10 mouse cellular contexts compared by ENCODE assay signal in genomic region chr2:31950966-31951365, GRCm38 (mm10). TPM values are rescaled to one million over a fixed set of nuclear protein-coding genes. Genes with fewer than 3 reads are reported as not detected.
DNase-seq lines count a peak whose midpoint lies in the region; ATAC-seq lines count a peak whose summit lies in the region.
"Had no signal": no experiment of that assay in that cellular context is flagged by ENCODE, and none has a peak within 500 bp of the region (broad histone marks: within the 10 kb centered on the region; RNA-seq: fewer than 3 reads in every experiment).

No protein-coding gene starts in this region.

- 15% methylated on average over 9 of the region's 9 CpGs for WGBS in kidney, embryonic 15.5 days
- WGBS in hindbrain, embryonic 11.5 days = 28% methylated on average over 9 of the region's 9 CpGs
- WGBS in midbrain, embryonic 14.5 days = 20% methylated on average over 9 of the region's 9 CpGs

- no peaks in the 10 kb centered on the region for H3K9me3 ChIP-seq in kidney, embryonic 15.5 days (replicated peaks)
- H3K9me3 ChIP-seq in hindbrain, embryonic 11.5 days (ENCODE audit: control insufficient read depth, low read length) = no peaks in the 10 kb centered on the region
- no peaks in the 10 kb centered on the region for H3K9me3 ChIP-seq in midbrain, embryonic 14.5 days (ENCODE audit: control insufficient read depth, low read length)

- H3K4me1 ChIP-seq in kidney, embryonic 15.5 days = peaks cover 60% of the 10 kb centered on the region
- H3K4me1 ChIP-seq in hindbrain, embryonic 11.5 days (replicated peaks; ENCODE audit: control insufficient read depth, insufficient read depth, low read length) = peaks cover 3% of the 10 kb centered on the region; the same call in 1 of the 2 replicates
- peaks cover 12% of the 10 kb centered on the region for H3K4me1 ChIP-seq in midbrain, embryonic 14.5 days (ENCODE audit: control insufficient read depth, insufficient read depth, low read length)

- ATAC-seq in kidney, embryonic 15.5 days (replicated peaks; ENCODE audit: low FRiP score) = no peak
- ATAC-seq in hindbrain, embryonic 11.5 days (ENCODE audit: low FRiP score) = no peak
- no peak for ATAC-seq in midbrain, embryonic 14.5 days (ENCODE audit: low FRiP score, low TSS enrichment)

- peak overlapping the region; percentile 71 for H3K27ac ChIP-seq in kidney, embryonic 15.5 days
- no peak overlapping the region for H3K27ac ChIP-seq in hindbrain, embryonic 11.5 days (ENCODE audit: low read depth, low read length)
- H3K27ac ChIP-seq in midbrain, embryonic 14.5 days (replicated peaks; ENCODE audit: low read depth, low read length) = no peak overlapping the region

- peaks cover under 1% of the 10 kb centered on the region; the same call in 1 of the 2 replicates for H3K27me3 ChIP-seq in kidney, embryonic 15.5 days
- no peaks in the 10 kb centered on the region for H3K27me3 ChIP-seq in hindbrain, embryonic 11.5 days (ENCODE audit: control insufficient read depth, insufficient read depth, low read length)
- peaks cover 13% of the 10 kb centered on the region; the same call in 1 of the 2 replicates for H3K27me3 ChIP-seq in midbrain, embryonic 14.5 days (ENCODE audit: control insufficient read depth, insufficient read depth, low read length)

- H3K4me2 ChIP-seq in kidney, embryonic 15.5 days = peak overlapping the region; percentile 98
- H3K4me2 ChIP-seq in hindbrain, embryonic 11.5 days (replicated peaks; ENCODE audit: low read depth, low read length) = peak overlapping the region; percentile 88
- peak overlapping the region; percentile 94 for H3K4me2 ChIP-seq in midbrain, embryonic 14.5 days (ENCODE audit: low read length)

- H3K36me3 ChIP-seq in kidney, embryonic 15.5 days = no peaks in the 10 kb centered on the region
- H3K36me3 ChIP-seq in hindbrain, embryonic 11.5 days (ENCODE audit: control insufficient read depth, insufficient read depth, low read length) = no peaks in the 10 kb centered on the region
- peaks cover 5% of the 10 kb centered on the region; the same call in 1 of the 2 replicates for H3K36me3 ChIP-seq in midbrain, embryonic 14.5 days (ENCODE audit: control insufficient read depth, insufficient read depth, low read length)

- no peak for DNase-seq in kidney, postnatal 36 days
- peak; percentile 41 for DNase-seq in embryo, embryonic 11 days
- DNase-seq in hindbrain, embryonic 11.5 days (ENCODE audit: low spot score) = no peak
- DNase-seq in midbrain, embryonic 14.5 days = peak; percentile 22
- DNase-seq in T-cell, adult 2 months (ENCODE audit: low spot score) = no peak
- no peak for DNase-seq in layer of hippocampus, postnatal 25 days (ENCODE audit: extremely low spot score in 1 of 2, low spot score in 1 of 2)
- DNase-seq in layer of hippocampus, adult 9-11 months = no peak
- DNase-seq: cerebellum, postnatal 14 days; layer of hippocampus, postnatal 36 days had no signal

- H3K9ac ChIP-seq in kidney, embryonic 15.5 days = peak overlapping the region; percentile 74
- peak overlapping the region; percentile 64 for H3K9ac ChIP-seq in hindbrain, embryonic 11.5 days (ENCODE audit: low read depth, low read length)
- peak overlapping the region; percentile 63 for H3K9ac ChIP-seq in midbrain, embryonic 14.5 days (replicated peaks; ENCODE audit: low read length)

- peak overlapping the region; percentile 84 for H3K4me3 ChIP-seq in kidney, embryonic 15.5 days (replicated peaks)
- peak overlapping the region; percentile 62 for H3K4me3 ChIP-seq in hindbrain, embryonic 11.5 days (ENCODE audit: low read depth, low read length)
- H3K4me3 ChIP-seq in midbrain, embryonic 14.5 days (replicated peaks; ENCODE audit: low read depth, low read length) = peak overlapping the region; percentile 62

RNA-seq across cellular contexts. Expression of gene Aif1l, which starts 1.0 kb away (rescaled TPM):
- polyA plus RNA-seq in kidney, embryonic 15.5 days (2015; fragmentation: Nextera tagmentation; extraction: Ambion mirVana) = 75.5 and 76.3 TPM in 2 replicates
- polyA plus RNA-seq in hindbrain, embryonic 11.5 days (2014; fragmentation: Nextera tagmentation; extraction: Ambion mirVana) = 54.0 and 58.3 TPM in 2 replicates
- 24.2 and 34.7 TPM in 2 replicates for polyA plus RNA-seq in midbrain, embryonic 14.5 days (2014; fragmentation: Nextera tagmentation; extraction: Ambion mirVana)
- total RNA-seq in layer of hippocampus, postnatal 25 days (2021) = 1 to 10 TPM; 6.0 to 7.9 TPM

RNA-seq across cellular contexts. Expression of gene Nup214, which starts 23.3 kb away (rescaled TPM):
- 91.5 and 94.7 TPM in 2 replicates for polyA plus RNA-seq in kidney, embryonic 15.5 days (2015; fragmentation: Nextera tagmentation; extraction: Ambion mirVana)
- polyA plus RNA-seq in hindbrain, embryonic 11.5 days (2014; fragmentation: Nextera tagmentation; extraction: Ambion mirVana) = 70.0 and 76.1 TPM in 2 replicates
- 48.2 and 59.9 TPM in 2 replicates for polyA plus RNA-seq in midbrain, embryonic 14.5 days (2014; fragmentation: Nextera tagmentation; extraction: Ambion mirVana)
- 10 to 100 TPM; 49.3 to 63.5 TPM for total RNA-seq in layer of hippocampus, postnatal 25 days (2021)

Comparison
In these comparisons a context has a peak if more than half of its experiments do, and no peak if none do; other contexts are left out.
1. DNase-seq: peak in embryo, embryonic 11 days (single experiment) and midbrain, embryonic 14.5 days (single experiment); none in kidney, postnatal 36 days (0 of 2), hindbrain, embryonic 11.5 days (single experiment), T-cell, adult 2 months (single experiment), layer of hippocampus, postnatal 25 days (0 of 2) and layer of hippocampus, adult 9-11 months (single experiment).
2. Peak in every context shown above with its lines, with median percentiles within 50 percentile points of each other: H3K4me2 ChIP-seq, H3K4me3 ChIP-seq and H3K9ac ChIP-seq.